Mouse (Mus musculus) liver, adult 2 months (tissue): ENCODE data around the gene Hnf4a.

Experiments used
- CTCF ChIP-seq: fragments of 200-500 bp; IDR thresholded peaks from 2 replicates; pipeline ENCODE4 v1.5.1; 2011; ENCODE audit warnings: low read depth, low read length, control low read depth
- POLR2A ChIP-seq: fragments of 200-500 bp; IDR thresholded peaks from 2 replicates; pipeline ENCODE4 v1.6.1; 2011; ENCODE audit warnings: low read length, control low read depth; ENCODE audit not compliant: insufficient read depth; ENCODE audit errors: extremely low read depth

GRCm38 (mm10) chr2:163602101-163602971 is 95.7 kb downstream of the Hnf4a start, which contains the start of gene Ttpal:
- TF ChIP-seq POLR2A, result peak; percentile 78; the same call in 1 of the 2 replicates
- peak; percentile 82 for TF ChIP-seq CTCF
